Mouse (Mus musculus) embryo, embryonic 10.5 days (tissue): ENCODE measurements around the gene Doc2a.

Experiments
- DNase-seq: peaks from one replicate; pipeline ENCODE4 v3.0.0-alpha.2; 2015; ENCODE audit warnings: low spot score

The Doc2a gene

GRCm38 (mm10) chr7:126847116-126847420 lies at the start of gene Doc2a:
Gene Doc2a, plus strand, starts transcription at chr7:126847416.
- no peak for DNase-seq

- DNase-seq, result no peak
Measured at GRCm38 (mm10) chr7:126798127-126799049, 48.8 kb upstream of the Doc2a start.

GRCm38 (mm10) chr7:126799050-126799467 lies 48.2 kb upstream of the Doc2a start:
- DNase-seq, result peak; percentile 99

- no peak for DNase-seq
Measured at GRCm38 (mm10) chr7:126799468-126800268, 47.5 kb upstream of the Doc2a start.

GRCm38 (mm10) chr7:126800269-126801056 lies 46.8 kb upstream of the Doc2a start:
- DNase-seq, result no peak

GRCm38 (mm10) chr7:126801057-126801422 lies 46.2 kb upstream of the Doc2a start:
- no peak for DNase-seq

GRCm38 (mm10) chr7:126802134-126802889 lies 44.9 kb upstream of the Doc2a start:
- no peak for DNase-seq

GRCm38 (mm10) chr7:126803181-126803580 lies 44.0 kb upstream of the Doc2a start:
- no peak for DNase-seq

- DNase-seq, result no peak
Measured at GRCm38 (mm10) chr7:126803751-126804150, 43.5 kb upstream of the Doc2a start.

- DNase-seq, result no peak
Measured at GRCm38 (mm10) chr7:126806956-126807355, 40.3 kb upstream of the Doc2a start.

GRCm38 (mm10) chr7:126807405-126807804 lies 39.8 kb upstream of the Doc2a start:
- no peak for DNase-seq

- DNase-seq, result peak; percentile 95
Measured at GRCm38 (mm10) chr7:126808703-126809455, 38.3 kb upstream of the Doc2a start.

- DNase-seq, result no peak
Measured at GRCm38 (mm10) chr7:126809723-126810369, 37.4 kb upstream of the Doc2a start.

GRCm38 (mm10) chr7:126815726-126816222 lies 31.4 kb upstream of the Doc2a start:
- no peak for DNase-seq

- DNase-seq, result no peak
Measured at GRCm38 (mm10) chr7:126816494-126816893, 30.7 kb upstream of the Doc2a start.

GRCm38 (mm10) chr7:126817595-126817994 lies 29.6 kb upstream of the Doc2a start:
- DNase-seq, result no peak

- DNase-seq, result no peak
Measured at GRCm38 (mm10) chr7:126818818-126819217, 28.4 kb upstream of the Doc2a start.

- DNase-seq, result peak; percentile 94
Measured at GRCm38 (mm10) chr7:126821835-126822511, 25.2 kb upstream of the Doc2a start.

GRCm38 (mm10) chr7:126822741-126823140 lies 24.5 kb upstream of the Doc2a start:
- no peak for DNase-seq
